Mouse (Mus musculus) telencephalon, adult 2 months (tissue): ENCODE data around the gene Aasdh.

Experiments
- DNase-seq: peaks from one replicate; pipeline ENCODE4 v3.0.0-alpha.2; 2011; ENCODE audit warnings: low read depth, low spot score

The Aasdh gene

GRCm38 (mm10) chr5:76841859-76842258 lies 63.5 kb downstream of the Aasdh start:
- DNase-seq, result no peak

GRCm38 (mm10) chr5:76839786-76840185 lies 65.5 kb downstream of the Aasdh start:
- DNase-seq, result no peak

DNA sequence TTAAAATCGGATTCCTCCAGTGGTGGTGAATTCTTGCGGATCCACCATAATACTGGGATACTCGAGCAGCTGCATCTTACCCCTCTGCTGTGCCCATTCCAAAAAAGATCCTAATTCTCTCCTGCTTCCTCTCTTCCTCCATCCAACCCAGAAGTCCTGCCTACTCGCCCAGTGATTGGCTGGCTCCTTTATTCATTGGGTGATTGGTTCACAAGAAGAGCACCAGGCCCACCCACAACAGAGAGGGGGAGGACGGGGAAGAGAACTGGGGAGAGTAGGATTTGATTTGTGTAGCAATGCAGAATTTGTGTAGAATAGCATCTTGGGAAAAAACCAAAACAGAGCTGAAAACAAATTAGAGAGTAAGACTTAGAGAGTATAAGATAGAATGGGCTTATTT lies 68.3 kb downstream of the Aasdh start:
- peak; percentile 64 for DNase-seq

- no peak for DNase-seq
Observed at GRCm38 (mm10) chr5:76832529-76833210, 72.6 kb downstream of the Aasdh start.

GRCm38 (mm10) chr5:76828527-76829240 lies 76.6 kb downstream of the Aasdh start:
- DNase-seq, result no peak
